Mouse (Mus musculus) embryonic fibroblast, embryonic 13.5 days (primary cell): ENCODE results near the gene Wbp2. TPM values are rescaled to one million over a fixed set of nuclear protein-coding genes. Genes with fewer than 3 reads are reported as not detected.

ENCODE experiments used
- H3K27ac ChIP-seq: 2 replicates; pipeline ENCODE4 v1.5.1; 2012; ENCODE audit warnings: low read length, control low read depth, inconsistent platforms; ENCODE audit not compliant: insufficient read depth
- H3K4me1 ChIP-seq: 2 replicates; pipeline ENCODE4 v1.6.1; 2011; ENCODE audit warnings: low read length; ENCODE audit not compliant: control insufficient read depth, insufficient read depth
- H3K4me3 ChIP-seq: 2 replicates; pipeline ENCODE4 v1.5.1; 2011; ENCODE audit warnings: mild to moderate bottlenecking, control low read depth, low read length; ENCODE audit not compliant: insufficient read depth
- CTCF ChIP-seq: IDR thresholded peaks from 2 replicates; pipeline ENCODE4 v1.5.1; 2011; ENCODE audit warnings: mild to moderate bottlenecking, control low read depth, low read length, moderate library complexity, borderline replicate concordance; ENCODE audit not compliant: insufficient read depth
- POLR2A ChIP-seq: IDR thresholded peaks from 2 replicates; pipeline ENCODE4 v1.6.1; 2011; ENCODE audit warnings: low read depth, mild to moderate bottlenecking, control low read depth, low read length, moderate library complexity
- polyA plus RNA-seq: library from polyadenylated mRNA; stranded (reverse); fragments of >200 nt; gene quantifications from 2 replicates; pipeline ENCODE4 v1.2.4, GENCODE M21; 2011; ENCODE audit warnings: low read depth; ENCODE audit not compliant: missing spikeins, insufficient read length

Gene Wbp2
- polyA plus RNA-seq, 1 experiment, result 55.1 TPM

DNA sequence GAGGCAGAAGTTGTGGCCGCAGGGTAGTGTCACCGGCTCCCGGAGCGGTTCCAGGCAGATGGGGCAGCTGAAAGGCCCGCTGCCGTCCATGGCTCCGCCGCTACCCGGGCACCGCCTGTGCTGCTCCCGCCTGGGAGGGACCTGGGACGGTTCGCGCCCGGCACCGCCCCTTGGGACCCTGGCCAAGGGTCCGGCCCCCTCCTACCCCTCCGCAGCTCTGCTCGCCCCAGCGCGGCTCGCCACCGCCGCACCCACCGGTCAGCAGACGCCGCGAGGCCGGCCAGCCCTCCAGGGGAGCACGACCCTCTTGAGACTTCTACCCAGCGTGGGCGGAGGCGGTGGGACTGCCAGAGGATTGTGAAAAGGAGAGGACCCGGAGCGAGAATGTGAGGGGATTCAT is 23.3 kb upstream of the Wbp2 start:
- Histone ChIP-seq H3K27ac (peak overlapping the region; percentile 66; the same call in 1 of the 2 replicates), H3K4me1 (peaks cover 4% of the 10 kb centered on the region; the same call in 1 of the 2 replicates), H3K4me3 (peak overlapping the region; percentile 67)
- TF ChIP-seq POLR2A (peak; percentile 81), CTCF (no peak)

DNA sequence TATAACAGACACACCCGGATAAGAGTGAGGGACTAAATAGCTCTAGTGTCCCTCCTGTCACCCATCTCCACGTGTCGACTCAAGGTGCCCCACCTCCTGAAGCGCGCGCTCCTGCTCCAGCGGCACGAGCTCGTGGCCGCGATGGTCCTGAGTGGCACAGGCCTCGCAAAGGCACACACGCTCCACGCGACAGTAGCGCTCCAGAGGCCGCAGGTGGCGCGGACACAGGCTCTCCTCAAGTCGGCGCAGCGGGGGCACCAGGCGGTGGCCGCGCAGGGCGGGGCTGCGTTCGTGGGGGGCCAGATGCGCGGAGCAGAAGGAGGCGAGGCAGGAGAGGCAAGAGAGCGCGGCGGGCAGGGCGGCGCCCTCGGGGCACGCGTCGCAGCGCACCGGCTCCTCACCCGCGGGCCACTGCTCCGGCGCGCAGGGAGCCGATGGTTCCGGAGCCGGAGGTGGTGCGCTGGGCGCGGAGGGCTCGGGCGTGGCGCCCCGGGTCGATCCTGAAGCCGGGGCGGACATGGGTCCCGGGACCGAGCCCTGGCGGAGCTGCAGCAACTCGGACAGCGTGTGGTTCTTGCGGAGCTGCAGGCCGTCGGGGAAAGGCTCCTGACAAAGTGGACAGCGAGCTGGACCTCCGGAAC is 22.8 kb upstream of the Wbp2 start:
- Histone ChIP-seq H3K4me1 (peaks cover 6% of the 10 kb centered on the region), H3K27ac (peak overlapping the region; percentile 66), H3K4me3 (peak overlapping the region; percentile 67)
- 0 out of 2 replicates have a peak, but pooled peaks have one; percentile 9 for TF ChIP-seq POLR2A
- TF ChIP-seq CTCF, result no peak

DNA sequence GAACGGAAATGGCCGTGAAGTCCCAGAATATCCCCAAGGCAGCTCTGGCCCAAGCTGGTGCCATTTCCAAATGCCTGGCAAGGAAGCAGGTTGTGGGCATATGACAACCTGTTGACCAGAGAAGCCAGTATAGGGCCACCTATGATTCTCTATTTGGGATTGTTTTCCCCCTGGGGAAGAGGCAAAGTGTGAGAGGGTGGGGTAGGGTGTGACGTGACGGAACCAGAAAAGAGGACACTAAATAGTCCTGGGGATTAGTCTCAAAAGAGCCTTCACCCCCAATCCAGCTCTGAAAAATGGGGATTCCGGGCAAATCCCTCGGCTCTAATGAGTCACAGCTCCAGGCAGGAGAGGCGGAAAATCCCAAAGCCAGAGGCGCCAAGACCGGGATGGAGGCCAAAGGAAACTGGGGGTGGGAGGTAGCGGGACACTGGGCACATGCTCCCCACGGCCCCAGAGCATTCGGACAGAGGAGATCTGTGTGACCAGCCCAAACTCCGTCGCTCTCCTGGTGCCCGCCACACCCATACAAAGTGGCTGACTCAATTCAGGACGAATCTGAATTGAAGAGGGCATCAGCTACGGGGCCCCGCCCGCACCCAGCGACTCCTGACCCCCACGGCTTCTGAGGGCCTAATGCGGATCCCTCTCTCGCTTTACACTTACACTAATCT is 21.8 kb upstream of the Wbp2 start:
- peaks cover 11% of the 10 kb centered on the region for H3K4me1 ChIP-seq
- peak overlapping the region; percentile 67 for H3K4me3 ChIP-seq
- no peak for TF ChIP-seq CTCF
- TF ChIP-seq POLR2A, result peak; percentile 72
- peak overlapping the region; percentile 66 for H3K27ac ChIP-seq

DNA sequence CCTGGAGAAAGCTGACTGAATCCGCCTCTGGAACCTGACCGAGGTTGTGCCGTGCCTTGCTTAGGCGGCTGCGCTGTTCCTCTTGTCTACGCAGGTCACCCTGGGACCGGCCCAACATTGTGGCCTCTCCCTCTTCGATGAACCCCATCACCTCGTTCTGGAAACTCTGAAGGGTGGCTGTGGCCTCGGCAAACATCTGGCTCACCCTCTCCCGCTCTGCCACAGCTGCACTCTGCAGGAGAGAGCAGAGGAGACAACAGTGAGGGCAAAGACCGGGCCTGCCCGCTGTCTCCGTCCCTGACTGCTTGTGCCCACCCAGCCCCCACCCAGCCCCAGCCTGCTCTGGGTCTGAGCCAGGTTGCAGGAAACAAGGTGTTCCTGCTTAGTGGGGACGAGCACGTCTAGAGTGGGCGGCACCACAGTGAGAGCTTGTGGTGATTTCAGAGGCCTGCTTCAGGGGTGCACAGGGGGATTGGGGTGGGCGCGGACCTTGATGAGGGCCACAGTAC is 21.0 kb upstream of the Wbp2 start:
- no peak for TF ChIP-seq CTCF
- TF ChIP-seq POLR2A, result no peak
- H3K4me1 ChIP-seq, result peaks cover 11% of the 10 kb centered on the region
- no peak overlapping the region; the same call in 1 of the 2 replicates for H3K27ac ChIP-seq
- peak overlapping the region; percentile 67 for H3K4me3 ChIP-seq

DNA sequence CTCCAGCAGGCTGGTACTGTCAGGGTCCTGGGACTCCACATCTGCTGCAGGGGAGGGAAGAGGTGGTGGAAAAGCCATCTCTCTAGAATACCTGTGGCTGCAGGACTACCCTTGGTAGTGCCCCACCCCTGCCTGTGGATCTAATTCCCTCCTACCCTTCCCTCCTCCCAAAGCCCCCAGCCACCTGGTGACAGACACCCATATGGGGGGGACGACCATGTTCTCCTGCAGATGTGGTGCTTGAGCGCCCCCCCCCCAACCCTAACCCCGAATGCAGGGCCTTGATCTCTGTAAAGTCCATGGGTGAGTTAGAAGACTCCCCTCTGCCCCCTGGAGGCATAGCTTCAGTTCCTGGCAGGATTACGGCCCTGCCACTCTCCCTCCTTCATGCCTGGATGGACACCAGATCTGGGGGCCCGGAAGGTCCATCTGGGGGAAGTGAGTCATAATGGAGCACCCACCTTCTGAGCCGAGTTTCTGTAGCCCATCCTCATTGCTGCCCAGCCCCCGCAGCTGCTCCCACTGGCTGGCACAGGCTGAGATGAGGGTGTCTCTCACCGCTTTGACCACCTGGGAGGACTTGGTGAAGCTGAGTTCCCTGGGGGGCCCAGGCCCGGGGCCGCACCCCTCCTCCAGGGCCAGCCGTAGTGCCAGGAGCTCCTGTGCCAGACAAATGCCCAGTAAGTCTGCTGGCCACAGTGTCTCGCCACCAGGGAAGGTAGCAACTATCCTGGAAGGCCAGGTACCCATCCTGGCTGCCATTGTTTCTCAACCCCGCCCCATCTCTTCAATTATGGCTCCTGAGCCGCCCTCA is 20.4 kb upstream of the Wbp2 start:
- Histone ChIP-seq H3K4me1 (peaks cover 11% of the 10 kb centered on the region), H3K4me3 (peak overlapping the region; percentile 67), H3K27ac (no peak overlapping the region)
- TF ChIP-seq POLR2A (no peak), CTCF (no peak)

DNA sequence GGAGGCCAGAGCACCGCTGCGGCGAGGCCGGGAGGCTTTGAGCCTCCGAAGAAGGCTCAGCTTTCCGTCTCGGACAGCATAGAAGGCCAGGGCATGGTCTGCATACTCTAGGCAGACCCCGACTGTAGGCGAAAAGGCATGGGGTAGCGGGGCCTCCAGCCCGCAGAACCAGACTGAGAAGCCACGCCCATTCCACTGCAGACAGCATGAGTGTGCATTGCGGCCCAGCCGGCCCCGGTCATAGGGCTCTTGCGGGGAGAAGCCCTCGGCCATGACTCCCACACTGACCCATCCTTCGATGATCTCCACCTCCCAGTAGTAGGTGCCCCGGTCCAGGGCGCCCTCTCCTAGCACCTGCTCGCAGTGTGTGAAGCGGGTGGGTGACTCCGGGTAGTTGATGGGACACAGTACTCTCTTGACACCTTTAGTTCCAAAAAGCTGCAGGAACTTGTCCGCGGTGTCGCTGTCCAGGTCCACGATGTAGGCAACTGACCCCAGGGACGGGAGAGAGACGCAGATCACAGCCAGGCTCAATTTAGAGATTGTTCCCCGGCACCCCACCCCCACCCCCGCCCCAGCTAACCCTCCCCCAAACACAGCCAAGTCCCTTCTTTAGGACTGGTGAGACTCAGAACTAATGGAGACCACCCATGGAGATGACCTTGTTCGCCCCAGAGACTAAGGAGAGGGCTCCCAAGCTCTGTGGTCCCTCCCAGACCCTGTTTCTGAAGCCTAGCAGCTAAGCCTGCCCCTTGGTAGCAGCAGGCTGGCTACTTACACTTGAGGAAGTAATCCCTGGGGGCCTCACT is 19.6 kb upstream of the Wbp2 start:
- TF ChIP-seq CTCF (no peak), POLR2A (no peak)
- no peak overlapping the region for H3K4me3 ChIP-seq
- peaks cover 11% of the 10 kb centered on the region for H3K4me1 ChIP-seq
- no peak overlapping the region for H3K27ac ChIP-seq

DNA sequence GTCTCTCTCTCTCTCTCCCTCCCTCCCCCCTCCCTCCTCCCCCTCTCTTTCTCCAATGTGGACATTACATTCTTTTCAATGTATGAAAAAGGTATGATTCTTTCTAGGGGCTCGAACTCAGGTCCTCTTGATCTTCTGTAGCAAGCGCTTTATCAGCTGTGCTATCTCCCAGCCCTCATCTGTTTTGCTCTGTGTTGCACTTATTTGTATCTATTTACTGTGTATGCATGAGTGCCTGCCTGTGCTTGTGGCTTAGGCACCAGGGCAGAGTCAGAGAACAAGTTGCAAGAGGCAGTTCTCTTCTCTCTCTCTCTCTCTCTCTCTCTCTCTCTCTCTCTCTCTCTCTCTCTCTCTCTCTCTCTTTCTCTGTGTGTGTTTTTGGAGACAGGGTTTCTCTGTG is 18.3 kb upstream of the Wbp2 start:
- H3K4me3 ChIP-seq, result no peak overlapping the region
- peaks cover 11% of the 10 kb centered on the region for H3K4me1 ChIP-seq
- TF ChIP-seq CTCF, result no peak
- TF ChIP-seq POLR2A, result no peak
- H3K27ac ChIP-seq, result no peak overlapping the region

DNA sequence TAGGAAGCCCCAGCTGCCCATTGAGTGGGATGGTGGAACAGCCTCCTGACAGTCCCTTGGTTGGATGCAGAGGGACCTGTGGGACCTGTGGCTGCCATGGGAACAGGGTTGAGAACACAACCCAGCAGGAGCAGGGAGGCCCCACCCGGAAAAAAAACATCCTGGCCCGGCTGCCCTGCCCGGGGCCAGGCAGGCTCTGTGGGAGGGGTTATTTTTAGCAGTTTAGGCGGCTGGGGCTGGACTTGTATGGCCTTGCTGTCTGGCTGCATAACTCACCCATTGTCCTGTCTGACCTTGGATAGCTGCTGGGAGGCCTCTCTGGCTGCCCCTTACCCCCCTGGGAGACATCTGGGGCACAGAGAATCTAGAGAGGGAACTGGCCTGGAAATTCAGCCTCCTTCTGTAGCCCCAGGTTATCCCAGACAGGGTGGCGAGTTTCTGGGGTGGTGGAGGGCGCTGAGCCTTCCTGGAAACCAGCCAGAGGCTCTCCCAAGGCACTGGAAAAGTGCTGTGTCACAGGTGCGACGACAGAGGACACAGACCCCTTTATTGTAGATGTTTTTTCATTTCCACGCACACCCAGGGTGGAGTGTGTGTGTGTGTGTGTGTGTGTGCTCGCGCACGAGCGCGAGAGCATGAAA is 17.3 kb upstream of the Wbp2 start:
- H3K4me3 ChIP-seq, result no peak overlapping the region
- peak overlapping the region; percentile 29 for H3K27ac ChIP-seq
- H3K4me1 ChIP-seq, result peaks cover 11% of the 10 kb centered on the region
- TF ChIP-seq CTCF (no peak), POLR2A (no peak)
